Mouse (Mus musculus) ovary, postnatal 10 days (tissue): ENCODE data around the gene Slc12a3.

ENCODE experiments used
- DNase-seq: peaks from one replicate; pipeline ENCODE4 v3.0.0; 2022; ENCODE audit warnings: low spot score

Slc12a3 gene

GRCm38 (mm10) chr8:94328932-94329728, at the start of gene Slc12a3:
Gene Slc12a3 (plus strand): TSS chr8:94329201.
- no peak for DNase-seq

GRCm38 (mm10) chr8:94280001-94280613, 48.9 kb upstream of the Slc12a3 start:
- no peak for DNase-seq

DNA sequence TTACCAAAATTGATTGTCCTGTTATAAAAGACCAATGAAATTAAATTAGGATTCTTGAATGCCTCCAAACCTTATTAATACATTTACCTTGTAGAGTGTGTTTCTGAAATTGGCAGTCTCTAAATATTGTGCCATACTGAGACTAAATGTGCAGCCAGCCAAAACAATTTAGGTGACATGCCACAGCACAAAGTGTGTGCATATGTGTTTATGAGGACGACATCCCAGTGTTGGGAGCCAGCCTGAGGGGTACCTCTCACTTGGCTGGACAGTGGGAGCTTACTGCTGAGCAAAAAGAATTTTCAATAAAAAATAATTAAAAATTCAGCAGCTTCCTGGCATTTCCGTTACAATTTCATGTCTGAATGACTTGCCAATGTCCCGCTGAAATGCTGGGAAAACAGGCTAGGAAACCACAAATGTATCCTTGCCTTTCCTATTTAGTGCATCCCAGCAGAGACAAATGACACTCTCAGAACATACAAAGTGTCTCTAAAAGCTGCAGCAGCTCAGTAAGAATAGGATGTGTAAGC, 46.5 kb upstream of the Slc12a3 start:
- no peak for DNase-seq

DNA sequence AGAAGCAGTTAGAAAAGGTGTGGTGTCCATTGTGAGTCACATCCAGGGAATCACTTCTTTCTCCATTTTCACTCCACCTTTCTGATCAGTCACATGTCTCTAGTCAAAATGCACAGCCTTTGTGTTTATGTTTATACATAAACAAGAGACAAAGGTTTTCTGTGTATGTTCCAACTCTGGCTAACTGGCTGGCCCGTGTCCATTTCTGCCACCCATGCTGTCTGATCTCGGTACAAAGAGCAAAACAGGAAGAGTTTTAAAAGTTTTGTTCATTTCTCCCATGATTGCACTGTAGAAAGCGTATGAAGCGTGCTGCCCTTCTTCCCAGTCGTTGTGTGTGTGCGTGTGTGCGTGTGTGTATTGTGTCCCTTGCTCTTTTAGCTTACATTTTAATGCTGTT, 44.8 kb upstream of the Slc12a3 start:
- DNase-seq: no peak

DNA sequence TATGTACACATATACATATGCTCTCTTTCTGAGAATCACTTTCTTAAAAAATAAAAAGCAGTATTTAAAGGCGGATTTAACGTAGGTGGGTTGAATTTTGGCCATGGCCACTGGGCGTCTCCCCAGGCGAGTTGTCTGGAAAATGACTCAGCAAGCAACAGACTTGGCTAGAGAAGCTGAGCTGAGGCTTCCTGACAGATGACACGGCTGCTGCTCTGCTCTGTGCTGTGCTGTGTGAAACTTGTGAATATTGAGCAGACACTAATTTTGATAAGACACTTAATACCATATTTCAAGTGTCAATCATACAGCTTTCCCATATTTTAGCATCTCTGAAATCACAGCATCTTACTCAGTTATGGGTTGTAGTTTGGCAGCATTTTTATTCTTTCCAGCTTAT, 38.4 kb upstream of the Slc12a3 start:
- DNase-seq: no peak

DNA sequence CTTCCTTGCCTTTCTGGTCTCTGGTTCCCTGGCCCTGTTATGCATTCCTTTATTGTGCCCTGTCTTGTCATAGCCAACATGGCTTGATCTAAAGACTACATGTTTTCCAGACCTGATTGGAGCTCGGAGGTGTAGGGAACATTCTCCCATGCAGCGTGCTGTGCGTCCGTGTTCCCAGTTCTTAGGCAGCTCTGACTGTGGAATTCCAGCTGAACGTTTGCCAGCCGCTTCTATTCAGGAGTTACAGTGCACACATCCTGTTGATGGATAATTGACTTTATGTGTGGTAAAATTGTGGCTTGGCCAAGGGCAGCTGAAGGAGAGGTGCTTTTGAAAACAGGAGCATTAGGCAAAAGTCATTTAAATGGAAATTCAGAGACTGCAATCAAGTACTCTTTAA, 36.9 kb upstream of the Slc12a3 start:
- DNase-seq: no peak

DNA sequence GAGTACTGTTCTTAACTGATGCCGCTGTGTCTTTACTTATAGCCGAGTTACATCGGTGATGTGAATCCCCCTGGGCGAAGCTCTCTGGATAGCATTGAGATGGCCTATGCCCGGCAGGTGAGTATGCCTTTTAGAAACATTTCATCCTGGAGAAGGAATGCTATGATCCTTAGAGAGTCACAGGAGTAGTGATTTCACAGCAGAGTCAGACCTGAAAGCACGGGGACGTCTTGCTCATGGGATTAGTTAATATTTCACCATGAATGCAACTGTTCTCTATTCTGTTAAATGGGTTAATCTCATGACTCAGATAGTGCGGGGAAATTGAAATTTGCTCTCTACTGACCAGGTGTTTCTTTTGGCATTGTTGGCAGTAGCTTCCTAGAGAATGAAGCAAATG, 36.4 kb upstream of the Slc12a3 start:
- no peak for DNase-seq

DNA sequence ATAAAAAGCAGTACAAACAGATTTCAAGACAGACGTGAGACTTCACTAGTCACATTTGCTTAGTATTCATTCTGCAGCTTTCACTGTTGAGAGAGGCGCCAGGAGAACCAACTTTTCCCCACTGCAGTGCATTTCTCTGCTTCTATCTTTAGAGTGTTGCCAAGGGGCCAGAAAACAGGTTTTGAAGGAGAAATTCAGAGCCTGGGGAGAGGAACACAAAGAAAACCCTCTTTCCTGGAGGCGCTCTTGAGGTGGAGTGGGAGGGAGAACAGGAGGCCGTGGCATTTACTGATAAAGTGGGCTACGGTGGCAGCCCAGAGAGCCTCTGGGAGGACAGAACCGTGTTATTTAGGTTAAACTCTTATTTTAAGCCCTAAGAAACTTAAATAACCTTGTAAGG, 33.3 kb upstream of the Slc12a3 start:
- DNase-seq: no peak

GRCm38 (mm10) chr8:94296312-94296991, 32.5 kb upstream of the Slc12a3 start:
- DNase-seq: no peak

GRCm38 (mm10) chr8:94297101-94297500, 31.9 kb upstream of the Slc12a3 start:
- DNase-seq: no peak

DNA sequence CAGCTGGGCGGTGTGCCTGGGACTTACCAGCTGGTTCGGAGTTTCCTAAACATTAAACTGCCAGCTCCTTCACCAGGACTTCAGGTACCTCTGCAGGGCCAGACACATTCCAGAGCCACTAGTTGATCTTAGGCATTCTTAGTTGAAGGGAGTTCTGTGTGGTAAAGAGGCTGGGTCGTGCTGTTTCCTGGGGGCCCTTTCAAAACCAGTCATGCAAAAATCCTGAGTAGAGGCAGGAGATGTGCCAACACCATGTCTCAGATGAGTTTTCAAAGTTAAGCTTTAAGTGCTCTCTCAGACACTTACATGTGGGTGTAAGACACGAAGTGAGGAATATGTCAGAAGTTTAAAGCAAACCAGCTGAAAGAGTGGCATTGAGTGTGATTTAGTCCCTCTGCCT, 28.2 kb upstream of the Slc12a3 start:
- DNase-seq: no peak

GRCm38 (mm10) chr8:94304412-94304811, 24.6 kb upstream of the Slc12a3 start:
- no peak for DNase-seq

- no peak for DNase-seq
Measured at GRCm38 (mm10) chr8:94306989-94307513, 21.9 kb upstream of the Slc12a3 start.

- no peak for DNase-seq
Measured at GRCm38 (mm10) chr8:94307652-94308051, 21.3 kb upstream of the Slc12a3 start.

DNA sequence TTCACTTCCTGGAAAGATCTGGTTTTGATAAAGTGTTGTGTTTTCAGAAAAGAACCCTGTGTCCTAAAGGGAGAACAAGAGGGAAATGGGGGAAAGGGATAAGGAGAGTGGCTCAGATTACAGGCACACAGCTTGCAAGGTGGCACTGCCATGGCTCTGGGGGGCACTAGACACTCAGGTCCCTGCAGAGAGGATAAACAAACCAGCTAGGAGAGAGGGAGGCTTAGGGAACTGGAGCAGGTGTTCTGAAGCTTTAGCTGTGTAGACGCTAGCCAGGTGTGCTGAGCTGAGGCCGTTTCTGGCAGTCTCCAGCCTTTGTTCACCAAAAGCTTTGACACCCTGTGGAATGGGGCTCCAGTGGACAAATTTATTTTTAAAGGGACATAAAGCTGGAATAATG, 14.9 kb upstream of the Slc12a3 start:
- DNase-seq: no peak

GRCm38 (mm10) chr8:94317249-94317648, 11.8 kb upstream of the Slc12a3 start:
- no peak for DNase-seq

- DNase-seq: no peak
Measured at GRCm38 (mm10) chr8:94317691-94318090, 11.3 kb upstream of the Slc12a3 start.

DNA sequence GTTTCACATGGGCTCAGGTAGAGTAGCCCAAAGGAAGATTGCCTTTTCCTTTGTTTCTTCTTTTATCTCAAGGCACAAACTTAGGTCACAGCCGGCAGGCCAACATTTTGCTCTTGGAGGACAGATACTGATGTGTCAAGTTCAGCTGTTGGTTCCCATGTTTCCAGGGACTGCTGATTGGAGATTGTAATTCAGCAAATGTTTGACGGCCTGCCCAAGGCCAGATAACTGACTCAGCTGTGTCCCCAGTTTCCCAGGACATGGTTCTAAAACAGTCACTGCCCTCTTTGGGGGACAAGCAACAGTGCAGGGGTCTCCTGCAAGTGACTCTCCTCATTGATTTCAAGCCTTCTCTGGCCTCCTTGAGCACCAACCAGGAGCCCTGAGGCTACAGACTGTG, 9.0 kb upstream of the Slc12a3 start:
- no peak for DNase-seq

- DNase-seq: no peak
Measured at GRCm38 (mm10) chr8:94322083-94322482, 6.9 kb upstream of the Slc12a3 start.

DNA sequence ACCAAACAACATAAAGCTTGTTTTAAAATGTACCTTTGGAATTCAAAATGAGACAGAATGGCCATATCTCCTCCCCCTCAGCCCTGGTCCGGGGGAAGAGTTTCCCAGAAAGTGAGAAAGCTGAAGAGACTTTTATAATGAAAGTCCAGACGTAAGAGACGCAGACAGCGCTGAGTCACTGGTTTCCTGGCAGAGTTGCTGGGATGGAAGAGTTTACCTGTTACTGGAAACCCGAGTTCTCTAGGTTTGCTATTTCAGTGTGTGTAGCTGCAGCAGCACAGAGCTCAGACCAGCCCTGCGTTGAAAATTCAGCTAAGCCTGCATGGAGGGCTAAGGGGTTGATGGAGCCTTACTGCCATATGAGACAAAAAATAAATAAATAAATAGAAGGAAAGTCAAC, 6.0 kb upstream of the Slc12a3 start:
- DNase-seq: no peak

DNA sequence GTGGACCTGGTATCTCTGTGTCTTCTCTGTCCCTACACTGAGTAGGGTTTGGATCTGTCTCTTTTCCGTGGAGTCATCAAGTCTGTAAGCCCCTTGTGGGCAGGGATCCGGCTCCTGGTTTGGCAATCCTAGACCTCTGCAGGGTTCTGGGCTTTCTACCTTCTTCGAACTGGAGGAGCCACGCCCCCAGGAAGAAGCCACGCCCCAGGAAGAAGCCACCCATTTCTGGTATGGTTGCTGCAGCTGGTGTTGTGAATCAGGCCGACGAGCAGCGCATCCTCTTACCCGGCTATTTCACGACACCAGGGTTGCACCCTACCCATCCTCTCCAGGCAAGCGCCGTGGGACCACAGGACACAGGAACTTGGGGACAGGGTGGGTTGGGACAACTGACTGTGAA, 4.9 kb upstream of the Slc12a3 start:
- DNase-seq: no peak

DNA sequence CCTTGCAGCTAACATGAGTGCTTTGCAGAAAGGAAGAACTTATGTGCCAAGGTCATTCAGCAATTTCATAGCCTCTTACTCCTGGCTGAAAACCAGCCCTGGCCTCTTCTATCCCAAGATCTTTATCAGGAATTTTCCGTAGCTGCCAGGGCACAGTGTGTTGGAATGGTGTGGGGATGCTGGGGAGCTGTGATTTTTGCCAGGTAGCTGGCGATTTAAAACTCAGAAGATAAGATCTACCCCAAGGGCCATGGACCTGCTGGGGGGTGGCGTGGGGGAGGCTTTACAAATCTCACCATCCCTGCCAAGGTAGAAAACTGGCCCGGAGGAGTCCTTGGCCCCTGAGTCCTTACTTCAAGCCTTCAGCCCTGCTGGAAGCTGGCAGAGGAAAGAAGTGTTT, 3.0 kb upstream of the Slc12a3 start:
- DNase-seq: no peak

DNA sequence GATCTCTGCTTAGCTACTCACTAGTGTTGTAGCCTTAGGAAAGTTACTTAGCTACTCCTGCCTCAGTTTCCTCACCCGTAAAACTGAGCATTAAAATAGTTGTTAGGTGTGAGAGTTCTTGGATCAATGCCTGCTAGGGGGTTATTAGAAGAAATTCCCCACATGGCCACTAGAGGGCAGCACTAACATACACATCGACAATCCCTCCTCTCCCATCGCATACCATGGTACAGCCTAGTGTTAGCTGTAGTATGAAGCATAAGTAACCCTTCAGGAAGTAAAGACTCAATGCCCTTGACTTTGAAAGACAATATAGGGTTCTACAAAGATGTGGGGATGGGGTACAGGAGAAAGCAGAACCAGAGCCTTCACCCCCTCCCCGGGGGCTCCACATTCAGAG, 1.7 kb downstream of the Slc12a3 start:
- no peak for DNase-seq
